Mouse (Mus musculus) thymus, adult 2 months (tissue): ENCODE data around the gene Fcho2. TPM values are rescaled to one million over a fixed set of nuclear protein-coding genes. Genes with fewer than 3 reads are reported as not detected.

ENCODE experiments used
- DNase-seq: peaks from one replicate; pipeline ENCODE4 v3.0.0; 2021
- H3K27ac ChIP-seq: fragments of 200-500 bp; 2 replicates; pipeline ENCODE4 v1.5.1; 2012; ENCODE audit warnings: low read length, control low read depth; ENCODE audit not compliant: control insufficient read depth, insufficient read depth
- H3K27me3 ChIP-seq: fragments of 200-500 bp; 2 replicates; pipeline ENCODE4 v1.6.1; 2012; ENCODE audit warnings: mild to moderate bottlenecking, low read length, moderate library complexity, mixed read lengths; ENCODE audit not compliant: control insufficient read depth, insufficient read depth
- H3K36me3 ChIP-seq: fragments of 200-500 bp; 2 replicates; pipeline ENCODE4 v1.6.1; 2012; ENCODE audit warnings: mild to moderate bottlenecking, low read length, moderate library complexity; ENCODE audit not compliant: control insufficient read depth, insufficient read depth
- H3K4me1 ChIP-seq: fragments of 200-500 bp; replicated peaks from 2 replicates; pipeline ENCODE4 v1.6.1; 2012; ENCODE audit warnings: low read length; ENCODE audit not compliant: control insufficient read depth, insufficient read depth
- H3K4me3 ChIP-seq: fragments of 200-500 bp; 2 replicates; pipeline ENCODE4 v1.5.1; 2012; ENCODE audit warnings: mild to moderate bottlenecking, low read length, control low read depth, moderate library complexity; ENCODE audit not compliant: control insufficient read depth, insufficient read depth
- CTCF ChIP-seq: fragments of 200-500 bp; IDR thresholded peaks from 2 replicates; pipeline ENCODE4 v1.5.1; 2012; ENCODE audit warnings: mild to moderate bottlenecking, control low read depth, low read length, moderate library complexity, borderline replicate concordance; ENCODE audit not compliant: control insufficient read depth, poor library complexity, insufficient read depth; ENCODE audit errors: extremely low read depth
- POLR2A ChIP-seq: fragments of 200-500 bp; IDR thresholded peaks from 2 replicates; pipeline ENCODE4 v1.6.1; 2012; ENCODE audit warnings: mild to moderate bottlenecking, low read length, control low read depth, moderate library complexity; ENCODE audit not compliant: control insufficient read depth, poor library complexity, insufficient read depth; ENCODE audit errors: extremely low read depth
- WGBS: fragments of 180-500 bp; shearing (Covaris S2); methylation state at CpG from one replicate; pipeline ENCODE4 v1.1.7; 2018; 5-methylcytosine and 5-hydroxymethylcytosine counted together
- polyA plus RNA-seq: library from polyadenylated mRNA; depleted of rRNA; stranded (reverse); fragments of >200 nt; gene quantifications from 2 replicates; pipeline ENCODE4 v1.2.3, GENCODE M21; 2012

Fcho2 gene
- polyA plus RNA-seq, 1 experiment: 10.7 TPM

- Histone ChIP-seq H3K36me3 (no peaks in the 10 kb centered on the region), H3K27me3 (no peaks in the 10 kb centered on the region; the same call in 1 of the 2 replicates), H3K4me1 (no peaks in the 10 kb centered on the region), H3K4me3 (no peak overlapping the region), H3K27ac (no peak overlapping the region)
- DNase-seq: no peak
- TF ChIP-seq CTCF (no peak), POLR2A (no peak)
- 96% methylated on average over 3 of the region's 3 CpGs for WGBS
Observed at GRCm38 (mm10) chr13:98696716-98697115, 118.5 kb downstream of the Fcho2 start.

GRCm38 (mm10) chr13:98695546-98695945, 119.7 kb downstream of the Fcho2 start:
- no peaks in the 10 kb centered on the region for H3K36me3 ChIP-seq
- TF ChIP-seq POLR2A (no peak), CTCF (no peak)
- no peak overlapping the region for H3K4me3 ChIP-seq
- H3K4me1 ChIP-seq: no peaks in the 10 kb centered on the region
- no peaks in the 10 kb centered on the region; the same call in 1 of the 2 replicates for H3K27me3 ChIP-seq
- H3K27ac ChIP-seq: no peak overlapping the region
- no peak for DNase-seq
- 95% methylated on average over 2 of the region's 2 CpGs for WGBS

GRCm38 (mm10) chr13:98694773-98695314, 120.4 kb downstream of the Fcho2 start, which contains the start of gene Tmem171:
Tmem171 (minus strand) TSS chr13:98694834.
- H3K4me1 ChIP-seq: no peaks in the 10 kb centered on the region
- H3K36me3 ChIP-seq: no peaks in the 10 kb centered on the region
- TF ChIP-seq POLR2A (no peak), CTCF (no peak)
- 16% methylated on average over 40 of the region's 44 CpGs for WGBS
- DNase-seq: no peak
- H3K4me3 ChIP-seq: no peak within 1 kb of the TSS
- H3K27me3 ChIP-seq: no peaks in the 10 kb centered on the region; the same call in 1 of the 2 replicates
- no peak within 1 kb of the TSS for H3K27ac ChIP-seq

GRCm38 (mm10) chr13:98693316-98693715, 121.9 kb downstream of the Fcho2 start:
- H3K36me3 ChIP-seq: no peaks in the 10 kb centered on the region
- 51% methylated on average over 11 of the region's 11 CpGs for WGBS
- H3K4me1 ChIP-seq: no peaks in the 10 kb centered on the region
- DNase-seq: no peak
- no peak overlapping the region for H3K27ac ChIP-seq
- H3K27me3 ChIP-seq: no peaks in the 10 kb centered on the region; the same call in 1 of the 2 replicates
- no peak overlapping the region for H3K4me3 ChIP-seq
- TF ChIP-seq POLR2A (no peak), CTCF (no peak)

GRCm38 (mm10) chr13:98691956-98692515, 123.2 kb downstream of the Fcho2 start:
- TF ChIP-seq POLR2A (no peak), CTCF (no peak)
- DNase-seq: no peak
- Histone ChIP-seq H3K27me3 (no peaks in the 10 kb centered on the region; the same call in 1 of the 2 replicates), H3K4me3 (no peak overlapping the region), H3K36me3 (no peaks in the 10 kb centered on the region), H3K27ac (no peak overlapping the region), H3K4me1 (no peaks in the 10 kb centered on the region)
- WGBS: 59% methylated on average over 13 of the region's 13 CpGs

GRCm38 (mm10) chr13:98690886-98691285, 124.4 kb downstream of the Fcho2 start:
- Histone ChIP-seq H3K4me3 (no peak overlapping the region), H3K27me3 (no peaks in the 10 kb centered on the region; the same call in 1 of the 2 replicates), H3K36me3 (no peaks in the 10 kb centered on the region), H3K4me1 (no peaks in the 10 kb centered on the region), H3K27ac (no peak overlapping the region)
- DNase-seq: no peak
- 95% methylated on average over 11 of the region's 11 CpGs for WGBS
- no peak for TF ChIP-seq CTCF
- no peak for TF ChIP-seq POLR2A

GRCm38 (mm10) chr13:98689605-98690290, 125.5 kb downstream of the Fcho2 start:
- Histone ChIP-seq H3K4me3 (no peak overlapping the region), H3K27me3 (no peaks in the 10 kb centered on the region; the same call in 1 of the 2 replicates), H3K27ac (no peak overlapping the region), H3K4me1 (no peaks in the 10 kb centered on the region), H3K36me3 (no peaks in the 10 kb centered on the region)
- TF ChIP-seq POLR2A (no peak), CTCF (no peak)
- no peak for DNase-seq
- 86% methylated on average over 11 of the region's 11 CpGs for WGBS
